Mouse (Mus musculus) cerebellum, adult 2 months (tissue): Measurements from ENCODE around the gene Atxn1.

Source experiments
- CTCF ChIP-seq: fragments of 200-500 bp; IDR thresholded peaks from 2 replicates; pipeline ENCODE4 v1.5.1; 2011; ENCODE audit warnings: low read depth, mild to moderate bottlenecking, control low read depth, low read length, moderate library complexity, borderline replicate concordance; ENCODE audit not compliant: insufficient read depth
- POLR2A ChIP-seq: fragments of 200-500 bp; IDR thresholded peaks from 2 replicates; pipeline ENCODE4 v1.6.1; 2011; ENCODE audit warnings: low read length, control low read depth, borderline replicate concordance; ENCODE audit not compliant: insufficient read depth

- no peak for TF ChIP-seq CTCF
- TF ChIP-seq POLR2A: no peak
These were observed 36.5 kb upstream of the Atxn1 start for GRCm38 (mm10) chr13:46001356-46001755.
